Comparison of ENCODE assay signal across 22 mouse cellular contexts in the genomic region with DNA sequence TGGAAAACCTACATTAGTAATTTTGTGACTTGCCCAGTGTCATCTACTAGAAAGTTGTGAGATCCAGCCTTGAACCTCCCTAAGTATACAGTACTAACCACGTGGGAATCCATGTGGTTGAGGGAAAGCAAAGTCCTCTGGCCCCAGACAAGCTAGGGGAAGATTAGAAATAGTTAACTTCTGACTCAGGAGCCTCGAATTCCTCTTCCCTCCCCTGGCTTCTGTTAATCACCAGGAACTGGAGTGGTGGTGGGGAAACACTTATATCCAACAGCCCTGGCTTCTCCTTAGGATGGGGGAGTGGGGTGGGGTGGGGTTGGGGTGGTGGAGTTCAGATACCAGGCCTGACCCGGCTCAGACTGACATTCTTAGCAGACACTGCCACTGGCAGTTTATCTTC. TPM values are rescaled to one million over a fixed set of nuclear protein-coding genes. Genes with fewer than 3 reads are reported as not detected.
DNase-seq lines count a peak whose midpoint lies in the region; ATAC-seq lines count a peak whose summit lies in the region.
"Had no signal": no experiment of that assay in that cellular context is flagged by ENCODE, and none has a peak within 500 bp of the region (broad histone marks: within the 10 kb centered on the region; RNA-seq: fewer than 3 reads in every experiment).

No protein-coding gene starts in this region.

- H3K9me3 ChIP-seq in heart, embryonic 15.5 days (replicated peaks) = no peaks in the 10 kb centered on the region
- no peaks in the 10 kb centered on the region for H3K9me3 ChIP-seq in limb, embryonic 11.5 days (ENCODE audit: control insufficient read depth, low read length)
- H3K9me3 ChIP-seq: embryonic facial prominence, embryonic 15.5 days; forebrain, embryonic 15.5 days; kidney, embryonic 15.5 days had no signal

- no peak overlapping the region for H3K4me3 ChIP-seq in heart, embryonic 15.5 days
- H3K4me3 ChIP-seq in limb, embryonic 11.5 days (ENCODE audit: low read depth, low read length) = no peak overlapping the region
- H3K4me3 ChIP-seq: embryonic facial prominence, embryonic 15.5 days; forebrain, embryonic 15.5 days; kidney, embryonic 15.5 days; layer of hippocampus, adult 2 months; left cerebral cortex, adult 2 months had no signal

- DNase-seq in heart, adult 9 months (ENCODE audit: low spot score in 2 of 2) = no peak
- DNase-seq in 3T3-L1 (ENCODE audit: low read depth, low spot score) = peak; percentile 92
- peak; percentile 83 for DNase-seq in NIH3T3 (ENCODE audit: low read depth)
- DNase-seq in limb, embryonic 11.5 days (ENCODE audit: low spot score) = no peak
- no peak for DNase-seq in left cerebral cortex, adult 9 months (ENCODE audit: low spot score in 2 of 2)
- DNase-seq: thymus, postnatal 14 days had no signal

- ATAC-seq in heart, embryonic 15.5 days (replicated peaks; ENCODE audit: insufficient number of reproducible peaks, insufficient read depth, low FRiP score, low read depth) = peak; percentile 40
- ATAC-seq in limb, embryonic 11.5 days (ENCODE audit: insufficient number of reproducible peaks, low FRiP score, low TSS enrichment, low read depth) = peak; percentile 41; the same call in 1 of the 2 replicates
- ATAC-seq in erythroblast, adult 5-6 weeks (replicated peaks; ENCODE audit: low FRiP score, poor library complexity, severe bottlenecking) = no peak
- ATAC-seq: forebrain, embryonic 15.5 days; hindbrain, embryonic 16.5 days had no signal

- peaks cover 68% of the 10 kb centered on the region for H3K4me1 ChIP-seq in heart, embryonic 15.5 days (replicated peaks)
- H3K4me1 ChIP-seq in limb, embryonic 11.5 days (ENCODE audit: control insufficient read depth, insufficient read depth, low read length) = peaks cover 19% of the 10 kb centered on the region
- H3K4me1 ChIP-seq: forebrain, embryonic 15.5 days had no signal

- H3K27ac ChIP-seq in heart, embryonic 15.5 days = peak overlapping the region; percentile 79
- H3K27ac ChIP-seq in limb, embryonic 11.5 days (replicated peaks; ENCODE audit: low read depth, low read length) = no peak overlapping the region
- H3K27ac ChIP-seq: embryonic facial prominence, embryonic 15.5 days; forebrain, embryonic 15.5 days; kidney, embryonic 15.5 days; layer of hippocampus, adult 2 months; left cerebral cortex, adult 2 months had no signal

- no peaks in the 10 kb centered on the region for H3K27me3 ChIP-seq in heart, embryonic 15.5 days
- H3K27me3 ChIP-seq in limb, embryonic 11.5 days (ENCODE audit: control insufficient read depth, insufficient read depth, low read length) = no peaks in the 10 kb centered on the region
- H3K27me3 ChIP-seq: embryonic facial prominence, embryonic 15.5 days; kidney, embryonic 15.5 days had no signal

- 0 out of 2 replicates have a peak overlapping the region, but pooled peaks have one; percentile 9 for H3K4me2 ChIP-seq in heart, embryonic 15.5 days
- no peak overlapping the region for H3K4me2 ChIP-seq in limb, embryonic 11.5 days (ENCODE audit: low read depth, severe bottlenecking)
- H3K4me2 ChIP-seq: embryonic facial prominence, embryonic 15.5 days; forebrain, embryonic 15.5 days; kidney, embryonic 15.5 days had no signal

- H3K36me3 ChIP-seq in heart, embryonic 15.5 days = no peaks in the 10 kb centered on the region
- H3K36me3 ChIP-seq in limb, embryonic 11.5 days (ENCODE audit: control insufficient read depth, insufficient read depth, low read length) = no peaks in the 10 kb centered on the region
- H3K36me3 ChIP-seq: embryonic facial prominence, embryonic 15.5 days; forebrain, embryonic 15.5 days; kidney, embryonic 15.5 days had no signal

- no peak overlapping the region for H3K9ac ChIP-seq in heart, embryonic 15.5 days
- H3K9ac ChIP-seq in limb, embryonic 11.5 days (ENCODE audit: low read length) = no peak overlapping the region
- H3K9ac ChIP-seq: embryonic facial prominence, embryonic 15.5 days; forebrain, embryonic 15.5 days; kidney, embryonic 15.5 days had no signal

- 7% methylated on average over 3 of the region's 3 CpGs for WGBS in heart, embryonic 15.5 days
- 10% methylated on average over 3 of the region's 3 CpGs for WGBS in limb, embryonic 11.5 days

RNA-seq across cellular contexts. Expression of a gene that starts 8.1 kb away (rescaled TPM):
- polyA plus RNA-seq in heart, embryonic 15.5 days (2015; fragmentation: Nextera tagmentation; extraction: Ambion mirVana) = 17.1 and 21.9 TPM in 2 replicates
- 28.5 and 40.7 TPM in 2 replicates for polyA plus RNA-seq in limb, embryonic 11.5 days (2014; fragmentation: Nextera tagmentation; extraction: Ambion mirVana)
- total RNA-seq in erythroblast, adult 5-6 weeks (2015; ENCODE audit: low replicate concordance) = not detected in 2 replicates
- not detected in 2 replicates for total RNA-seq in erythroblast, adult 5-6 weeks (2017; ENCODE audit: low replicate concordance)
- total RNA-seq: gastrocnemius, adult 18-20 months; granulocyte monocyte progenitor cell, adult 5-6 weeks; layer of hippocampus, adult 2 months; megakaryocyte-erythroid progenitor cell, adult 5-6 weeks; neutrophil, adult 5-6 weeks had no signal

RNA-seq across cellular contexts. Expression of a gene that starts 18.4 kb away (rescaled TPM):
- not detected in 2 replicates for polyA plus RNA-seq in heart, embryonic 15.5 days (2015; fragmentation: Nextera tagmentation; extraction: Ambion mirVana)
- not detected in 2 replicates for polyA plus RNA-seq in limb, embryonic 11.5 days (2014; fragmentation: Nextera tagmentation; extraction: Ambion mirVana)
- total RNA-seq in erythroblast, adult 5-6 weeks (2015; ENCODE audit: low replicate concordance) = not detected in 2 replicates
- total RNA-seq in erythroblast, adult 5-6 weeks (2017; ENCODE audit: low replicate concordance) = not detected in 2 replicates
- total RNA-seq: gastrocnemius, adult 18-20 months; granulocyte monocyte progenitor cell, adult 5-6 weeks; layer of hippocampus, adult 2 months; left cerebral cortex, adult 2 months; megakaryocyte-erythroid progenitor cell, adult 5-6 weeks; neutrophil, adult 5-6 weeks had no signal
- polyA plus RNA-seq: embryonic facial prominence, embryonic 15.5 days; forebrain, embryonic 15.5 days; hindbrain, embryonic 16.5 days; kidney, embryonic 15.5 days; limb, embryonic 14.5 days; liver, embryonic 16.5 days; small intestine, adult 2 months; stomach, embryonic 14.5 days had no signal

RNA-seq across cellular contexts. Expression of a gene that starts 54.5 kb away (rescaled TPM):
- 6.5 and 8.6 TPM in 2 replicates for polyA plus RNA-seq in heart, embryonic 15.5 days (2015; fragmentation: Nextera tagmentation; extraction: Ambion mirVana)
- 4.4 and 5.7 TPM in 2 replicates for polyA plus RNA-seq in limb, embryonic 11.5 days (2014; fragmentation: Nextera tagmentation; extraction: Ambion mirVana)
- total RNA-seq in erythroblast, adult 5-6 weeks (2015; ENCODE audit: low replicate concordance) = 20.6 and 31.1 TPM in 2 replicates
- not detected in 2 replicates for total RNA-seq in erythroblast, adult 5-6 weeks (2017; ENCODE audit: low replicate concordance)

Comparison
In these comparisons a context has a peak if more than half of its experiments do, and no peak if none do; other contexts are left out.
1. DNase-seq: peak in 3T3-L1 (single experiment) and NIH3T3 (single experiment); none in heart, adult 9 months (0 of 2), limb, embryonic 11.5 days (single experiment) and left cerebral cortex, adult 9 months (0 of 2).